Mouse (Mus musculus): Measurements from ENCODE around the gene Cfap61. TPM values are rescaled to one million over a fixed set of nuclear protein-coding genes. Genes with fewer than 3 reads are reported as not detected.

Cfap61 gene
- polyA plus RNA-seq, 1 experiment from 2014 or later: not detected

DNA sequence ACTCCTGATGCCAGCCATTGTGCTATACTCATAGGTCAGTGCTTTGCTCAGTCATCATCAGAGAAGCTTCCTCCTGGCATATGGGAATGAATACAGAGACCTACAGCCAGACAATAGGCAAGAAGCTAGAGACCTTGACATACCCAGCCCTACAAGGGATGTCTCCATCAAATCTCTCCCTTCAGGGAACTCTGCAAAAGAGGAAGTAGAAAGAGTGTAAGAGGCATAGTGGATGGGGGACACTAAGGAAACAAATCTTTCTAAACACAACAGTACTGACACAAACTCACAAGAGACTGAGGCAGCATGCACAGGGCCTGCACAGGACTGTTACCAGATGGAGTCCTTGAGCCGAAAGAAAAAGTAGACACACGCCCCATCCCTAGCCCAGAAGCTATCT is 190.5 kb downstream of the Cfap61 start:
- Histone ChIP-seq H3K9me3 (ENCODE audit: low read length) (no peaks in the 10 kb centered on the region), H3K4me2 (ENCODE audit: low read depth, low read length) (no peak overlapping the region), H3K36me3 (replicated peaks; ENCODE audit: insufficient read depth, low read length) (no peaks in the 10 kb centered on the region), H3K4me1 (ENCODE audit: insufficient read depth) (no peaks in the 10 kb centered on the region), H3K27me3 (ENCODE audit: insufficient read depth, low read length) (no peaks in the 10 kb centered on the region), H3K27ac (ENCODE audit: low read depth) (no peak overlapping the region), H3K9ac (replicated peaks) (no peak overlapping the region), H3K4me3 (ENCODE audit: low read depth, low read length) (no peak overlapping the region)
- 68% methylated on average over 2 of the region's 2 CpGs for WGBS (ENCODE audit: insufficient replicate concordance)
- DNase-seq: no peak
- TF ChIP-seq CTCF (IDR thresholded peaks at IDR 0.05; ENCODE audit: low read depth) (no peak), EP300 (IDR thresholded peaks at IDR 0.05; ENCODE audit: low read depth) (no peak)
- no peak for ATAC-seq

- TF ChIP-seq EP300 (IDR thresholded peaks at IDR 0.05; ENCODE audit: low read depth): no peak
- no peak for TF ChIP-seq CTCF (IDR thresholded peaks at IDR 0.05; ENCODE audit: low read depth)
- WGBS (ENCODE audit: insufficient replicate concordance): 90% methylated on average over 6 of the region's 6 CpGs
- Histone ChIP-seq H3K4me2 (ENCODE audit: low read depth, low read length) (no peak overlapping the region), H3K4me1 (ENCODE audit: insufficient read depth) (no peaks in the 10 kb centered on the region), H3K9ac (replicated peaks) (no peak overlapping the region), H3K36me3 (replicated peaks; ENCODE audit: insufficient read depth, low read length) (no peaks in the 10 kb centered on the region), H3K4me3 (ENCODE audit: low read depth, low read length) (no peak overlapping the region), H3K27me3 (ENCODE audit: insufficient read depth, low read length) (no peaks in the 10 kb centered on the region), H3K27ac (ENCODE audit: low read depth) (no peak overlapping the region), H3K9me3 (ENCODE audit: low read length) (no peaks in the 10 kb centered on the region)
- no peak for ATAC-seq
- DNase-seq: no peak
Observed at GRCm38 (mm10) chr2:146128622-146129021, 194.0 kb downstream of the Cfap61 start.

DNA sequence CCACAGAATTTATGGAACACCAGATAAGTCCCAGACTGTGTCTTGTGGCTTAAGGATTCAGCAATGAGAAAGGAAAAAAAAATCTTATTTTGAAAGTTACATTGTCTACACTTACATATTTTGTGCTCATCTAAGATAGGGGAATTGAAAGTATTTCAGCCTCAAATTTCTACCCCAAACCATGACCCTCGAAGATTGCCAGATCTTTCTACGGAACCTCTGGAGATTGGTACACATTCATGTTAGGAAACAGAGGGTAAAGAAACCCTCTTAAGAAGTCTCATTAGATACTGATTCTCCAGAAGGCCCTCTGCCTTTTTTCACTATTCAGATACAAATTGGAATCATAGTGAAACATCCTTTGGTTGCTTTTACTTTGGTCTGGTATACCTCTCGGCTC is 195.9 kb downstream of the Cfap61 start:
- ATAC-seq: no peak
- Histone ChIP-seq H3K27ac (ENCODE audit: low read depth) (no peak overlapping the region), H3K4me1 (ENCODE audit: insufficient read depth) (no peaks in the 10 kb centered on the region), H3K36me3 (replicated peaks; ENCODE audit: insufficient read depth, low read length) (no peaks in the 10 kb centered on the region), H3K4me2 (ENCODE audit: low read depth, low read length) (no peak overlapping the region), H3K4me3 (ENCODE audit: low read depth, low read length) (no peak overlapping the region), H3K9me3 (ENCODE audit: low read length) (no peaks in the 10 kb centered on the region), H3K27me3 (ENCODE audit: insufficient read depth, low read length) (no peaks in the 10 kb centered on the region), H3K9ac (replicated peaks) (no peak overlapping the region)
- 82% methylated on average over 3 of the region's 3 CpGs for WGBS (ENCODE audit: insufficient replicate concordance)
- no peak for TF ChIP-seq EP300 (IDR thresholded peaks at IDR 0.05; ENCODE audit: low read depth)
- TF ChIP-seq CTCF (IDR thresholded peaks at IDR 0.05; ENCODE audit: low read depth): no peak
- DNase-seq: no peak

DNA sequence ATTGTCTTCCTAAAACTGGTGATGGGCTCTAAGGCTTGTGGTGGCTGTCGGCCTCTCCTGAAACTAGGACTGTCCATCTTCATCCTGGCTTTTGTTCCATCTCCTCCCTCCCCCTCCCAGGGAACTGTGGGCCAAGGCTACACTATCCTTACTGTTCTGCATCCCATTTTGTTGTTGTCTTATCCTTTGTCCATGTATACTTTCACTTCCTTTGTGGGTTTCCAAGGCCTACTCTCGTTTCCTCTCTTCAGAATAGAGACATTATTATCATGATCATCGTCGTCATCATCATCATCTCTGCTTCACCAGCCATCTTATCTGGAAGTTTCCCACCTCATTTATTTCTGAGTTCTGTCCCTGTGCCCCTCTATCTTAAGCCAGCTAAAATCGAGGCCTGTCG is 199.7 kb downstream of the Cfap61 start:
- Histone ChIP-seq H3K9me3 (ENCODE audit: low read length) (no peaks in the 10 kb centered on the region), H3K27me3 (ENCODE audit: insufficient read depth, low read length) (no peaks in the 10 kb centered on the region), H3K4me2 (ENCODE audit: low read depth, low read length) (no peak overlapping the region), H3K36me3 (replicated peaks; ENCODE audit: insufficient read depth, low read length) (no peaks in the 10 kb centered on the region), H3K4me3 (ENCODE audit: low read depth, low read length) (no peak overlapping the region), H3K27ac (ENCODE audit: low read depth) (no peak overlapping the region), H3K4me1 (ENCODE audit: insufficient read depth) (no peaks in the 10 kb centered on the region), H3K9ac (replicated peaks) (no peak overlapping the region)
- ATAC-seq: no peak
- no peak for DNase-seq
- 61% methylated on average over 6 of the region's 6 CpGs for WGBS (ENCODE audit: insufficient replicate concordance)
- TF ChIP-seq EP300 (IDR thresholded peaks at IDR 0.05; ENCODE audit: low read depth) (no peak), CTCF (IDR thresholded peaks at IDR 0.05; ENCODE audit: low read depth) (no peak)

DNA sequence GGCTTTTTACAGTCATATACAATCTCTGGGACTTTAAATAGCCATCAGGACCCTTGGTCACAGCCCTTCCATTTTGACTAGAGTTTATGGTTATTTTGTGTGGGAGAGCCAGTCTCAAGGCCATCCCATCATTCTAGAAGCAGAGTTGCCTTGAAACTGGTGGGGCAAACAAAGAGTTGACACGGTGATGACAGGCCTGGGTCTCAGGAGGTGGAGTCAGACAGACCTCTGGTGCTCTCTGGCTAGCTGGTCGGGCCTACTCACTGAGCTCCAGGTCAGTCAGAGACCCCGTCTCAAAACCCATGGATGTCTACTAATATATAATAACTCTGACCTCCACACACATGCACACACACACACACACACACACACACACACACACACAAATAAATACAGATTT is 206.1 kb downstream of the Cfap61 start:
- Histone ChIP-seq H3K9ac (replicated peaks) (no peak overlapping the region), H3K27ac (ENCODE audit: low read depth) (no peak overlapping the region), H3K9me3 (ENCODE audit: low read length) (no peaks in the 10 kb centered on the region), H3K36me3 (replicated peaks; ENCODE audit: insufficient read depth, low read length) (no peaks in the 10 kb centered on the region), H3K27me3 (ENCODE audit: insufficient read depth, low read length) (no peaks in the 10 kb centered on the region), H3K4me1 (ENCODE audit: insufficient read depth) (no peaks in the 10 kb centered on the region), H3K4me2 (ENCODE audit: low read depth, low read length) (no peak overlapping the region), H3K4me3 (ENCODE audit: low read depth, low read length) (no peak overlapping the region)
- 76% methylated on average over 3 of the region's 3 CpGs for WGBS (ENCODE audit: insufficient replicate concordance)
- TF ChIP-seq EP300 (IDR thresholded peaks at IDR 0.05; ENCODE audit: low read depth): no peak
- DNase-seq (no peak), ATAC-seq (no peak)

DNA sequence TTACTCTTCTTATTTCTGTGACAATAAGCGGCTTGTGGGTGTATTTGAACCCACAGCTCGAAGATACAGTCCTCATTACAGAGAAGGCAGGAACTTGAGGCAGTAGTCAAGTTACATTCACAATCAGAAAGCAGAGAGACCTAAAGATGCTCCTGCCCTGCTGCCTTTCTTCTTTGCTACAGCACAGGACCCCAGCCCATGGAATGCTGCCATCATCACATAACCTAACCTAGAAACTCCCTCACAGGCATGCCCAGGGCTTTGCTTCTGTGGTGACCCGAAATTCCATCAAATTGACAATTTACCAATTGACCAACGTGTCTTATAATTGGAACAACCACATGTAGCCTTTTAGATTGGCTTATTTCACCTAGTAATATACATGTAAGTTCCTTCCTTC is 212.7 kb downstream of the Cfap61 start:
- DNase-seq (no peak), ATAC-seq (no peak)
- H3K4me3 ChIP-seq (ENCODE audit: low read depth, low read length): no peak overlapping the region
- no peaks in the 10 kb centered on the region for H3K4me1 ChIP-seq (ENCODE audit: insufficient read depth)
- no peak overlapping the region for H3K4me2 ChIP-seq (ENCODE audit: low read depth, low read length)
- H3K27ac ChIP-seq (ENCODE audit: low read depth): no peak overlapping the region
- no peaks in the 10 kb centered on the region for H3K36me3 ChIP-seq (replicated peaks; ENCODE audit: insufficient read depth, low read length)
- 71% methylated on average over 4 of the region's 4 CpGs for WGBS (ENCODE audit: insufficient replicate concordance)
- no peak for TF ChIP-seq EP300 (IDR thresholded peaks at IDR 0.05; ENCODE audit: low read depth)
- no peak for TF ChIP-seq CTCF (IDR thresholded peaks at IDR 0.05; ENCODE audit: low read depth)
- H3K27me3 ChIP-seq (ENCODE audit: insufficient read depth, low read length): no peaks in the 10 kb centered on the region
- no peaks in the 10 kb centered on the region for H3K9me3 ChIP-seq (ENCODE audit: low read length)
- H3K9ac ChIP-seq (replicated peaks): no peak overlapping the region

DNA sequence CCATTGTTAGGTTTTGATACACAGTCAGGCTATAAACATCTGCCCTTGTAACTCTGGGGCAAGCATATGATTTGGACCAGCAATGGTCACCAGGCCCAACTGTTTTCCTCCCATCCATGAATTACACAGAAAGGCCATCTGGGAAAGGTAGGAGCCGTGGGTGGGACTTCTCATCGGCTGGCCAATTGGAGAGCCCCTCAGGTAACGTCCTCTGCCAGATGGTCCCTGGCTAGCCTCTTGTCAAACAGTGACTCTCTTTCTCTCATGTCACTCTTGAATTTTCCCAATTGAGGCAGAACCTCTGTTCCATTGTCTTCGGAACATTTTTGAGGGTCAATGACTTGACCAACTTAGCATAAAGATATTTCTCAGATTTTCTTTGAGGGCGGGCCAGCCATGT is 213.2 kb downstream of the Cfap61 start:
- H3K36me3 ChIP-seq (replicated peaks; ENCODE audit: insufficient read depth, low read length): no peaks in the 10 kb centered on the region
- H3K4me3 ChIP-seq (ENCODE audit: low read depth, low read length): no peak overlapping the region
- TF ChIP-seq EP300 (IDR thresholded peaks at IDR 0.05; ENCODE audit: low read depth): no peak
- TF ChIP-seq CTCF (IDR thresholded peaks at IDR 0.05; ENCODE audit: low read depth): no peak
- no peak overlapping the region for H3K9ac ChIP-seq (replicated peaks)
- H3K4me1 ChIP-seq (ENCODE audit: insufficient read depth): no peaks in the 10 kb centered on the region
- ATAC-seq (no peak), DNase-seq (no peak)
- 84% methylated on average over 5 of the region's 5 CpGs for WGBS (ENCODE audit: insufficient replicate concordance)
- H3K9me3 ChIP-seq (ENCODE audit: low read length): no peaks in the 10 kb centered on the region
- H3K4me2 ChIP-seq (ENCODE audit: low read depth, low read length): no peak overlapping the region
- no peak overlapping the region for H3K27ac ChIP-seq (ENCODE audit: low read depth)
- no peaks in the 10 kb centered on the region for H3K27me3 ChIP-seq (ENCODE audit: insufficient read depth, low read length)

All from liver, postnatal 0 days (tissue).